Comparison of ENCODE assay signal across 9 mouse cellular contexts in the genomic region with DNA sequence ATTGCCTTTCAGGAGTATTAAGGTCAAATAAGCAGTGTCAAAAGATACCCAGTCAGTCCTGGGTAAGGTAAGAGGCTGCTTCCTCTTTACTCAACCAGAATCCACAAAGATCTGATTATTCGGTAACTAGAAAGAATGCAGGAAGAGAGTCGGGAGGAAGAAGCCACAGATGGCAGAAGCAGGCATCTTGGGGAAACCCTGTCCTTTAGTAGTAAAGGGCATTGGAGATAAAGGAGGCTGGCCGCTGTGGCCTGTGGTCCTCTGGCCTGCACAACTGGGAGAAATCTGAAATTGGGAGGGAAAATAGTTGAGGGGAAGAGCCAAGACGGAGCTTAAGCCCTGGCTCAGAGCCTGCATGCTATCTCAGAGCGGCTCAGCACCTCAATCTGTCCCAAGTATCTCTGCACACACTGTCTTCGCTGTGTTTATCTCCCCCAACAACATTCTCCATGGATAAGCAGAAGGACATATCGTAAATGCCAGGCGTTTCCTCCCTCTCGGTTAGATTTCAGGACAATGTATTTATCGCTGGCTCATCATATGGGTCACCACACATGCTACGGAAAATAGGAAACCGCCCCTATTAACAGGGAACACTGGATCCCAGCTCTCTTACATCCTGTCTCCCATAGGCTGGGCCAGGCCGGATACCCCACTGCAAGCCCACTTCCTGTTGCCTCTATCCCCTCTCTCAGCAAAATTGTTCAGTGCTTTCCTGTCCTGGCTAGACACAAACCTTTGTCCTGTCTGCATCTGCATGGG. TPM values are rescaled to one million over a fixed set of nuclear protein-coding genes. Genes with fewer than 3 reads are reported as not detected.
DNase-seq lines count a peak whose midpoint lies in the region; ATAC-seq and TF ChIP-seq lines count a peak whose summit lies in the region.
"Had no signal": no experiment of that assay in that cellular context is flagged by ENCODE, and none has a peak within 500 bp of the region (broad histone marks: within the 10 kb centered on the region; RNA-seq: fewer than 3 reads in every experiment).

No protein-coding gene starts in this region.

- peak overlapping the region; percentile 7 for H3K4me3 ChIP-seq in erythroblast, embryonic 14.5 days (replicated peaks)
- no peak overlapping the region for H3K4me3 ChIP-seq in stomach, embryonic 15.5 days (replicated peaks)
- no peak overlapping the region for H3K4me3 ChIP-seq in stomach, postnatal 0 days (ENCODE audit: low read depth, low read length)
- no peak overlapping the region for H3K4me3 ChIP-seq in liver, embryonic 16.5 days (ENCODE audit: low read depth, low read length)
- H3K4me3 ChIP-seq: hindbrain, embryonic 15.5 days had no signal

- TF ChIP-seq CTCF in stomach, postnatal 0 days (IDR thresholded peaks at IDR 0.05; ENCODE audit: low read depth), result no peak

- H3K4me2 ChIP-seq in stomach, embryonic 15.5 days, result no peak overlapping the region
- no peak overlapping the region for H3K4me2 ChIP-seq in stomach, postnatal 0 days (replicated peaks; ENCODE audit: low read depth)
- H3K4me2 ChIP-seq in liver, embryonic 16.5 days (ENCODE audit: low read depth, low read length), result no peak overlapping the region
- H3K4me2 ChIP-seq: hindbrain, embryonic 15.5 days had no signal

- ATAC-seq in erythroblast, adult 5-6 weeks (replicated peaks; ENCODE audit: low FRiP score, poor library complexity, severe bottlenecking), result no peak
- ATAC-seq in stomach, embryonic 15.5 days (ENCODE audit: insufficient read depth, low FRiP score, low read depth), result peak; percentile 31; the same call in 1 of the 2 replicates
- no peak for ATAC-seq in stomach, postnatal 0 days (ENCODE audit: low FRiP score, low TSS enrichment)
- ATAC-seq in liver, embryonic 16.5 days (ENCODE audit: low read depth), result peak; percentile 86

- 0 out of 2 replicates have a peak overlapping the region, but pooled peaks have one; percentile 40 for H3K27ac ChIP-seq in stomach, embryonic 15.5 days
- H3K27ac ChIP-seq in stomach, postnatal 0 days (replicated peaks), result no peak overlapping the region
- no peak overlapping the region for H3K27ac ChIP-seq in liver, embryonic 16.5 days (ENCODE audit: low read length)
- H3K27ac ChIP-seq: hindbrain, embryonic 15.5 days had no signal

- H3K9me3 ChIP-seq in erythroblast, embryonic 14.5 days (ENCODE audit: control insufficient read depth, low read length), result no peaks in the 10 kb centered on the region
- H3K9me3 ChIP-seq in stomach, embryonic 15.5 days, result no peaks in the 10 kb centered on the region
- H3K9me3 ChIP-seq in stomach, postnatal 0 days (ENCODE audit: control insufficient read depth, low read length), result no peaks in the 10 kb centered on the region
- no peaks in the 10 kb centered on the region for H3K9me3 ChIP-seq in liver, embryonic 16.5 days (replicated peaks; ENCODE audit: control insufficient read depth, low read length)
- H3K9me3 ChIP-seq: hindbrain, embryonic 15.5 days had no signal

- TF ChIP-seq EP300 in stomach, postnatal 0 days (optimal IDR thresholded peaks at IDR 0.05), result no peak

- no peak for DNase-seq in stomach, postnatal 0 days (ENCODE audit: low spot score)
- peak; percentile 42 for DNase-seq in thymus, postnatal 4 days
- DNase-seq in right cerebral cortex, postnatal 36 days (ENCODE audit: low spot score in 2 of 2), result no peak
- no peak for DNase-seq in layer of hippocampus, postnatal 14 days (ENCODE audit: low spot score in 2 of 2)

- H3K27me3 ChIP-seq in erythroblast, embryonic 14.5 days (ENCODE audit: control insufficient read depth), result peaks cover 34% of the 10 kb centered on the region
- no peaks in the 10 kb centered on the region for H3K27me3 ChIP-seq in stomach, embryonic 15.5 days (replicated peaks)
- H3K27me3 ChIP-seq in stomach, postnatal 0 days (ENCODE audit: control insufficient read depth, insufficient read depth, low read length), result no peaks in the 10 kb centered on the region
- no peaks in the 10 kb centered on the region for H3K27me3 ChIP-seq in liver, embryonic 16.5 days (ENCODE audit: control insufficient read depth, insufficient read depth, low read depth, low read length)
- H3K27me3 ChIP-seq: hindbrain, embryonic 15.5 days had no signal

- 62% methylated on average over 13 of the region's 13 CpGs for WGBS in stomach, embryonic 15.5 days
- WGBS in stomach, postnatal 0 days, result 67% methylated on average over 13 of the region's 13 CpGs
- WGBS in liver, embryonic 16.5 days (ENCODE audit: insufficient replicate concordance), result 15% methylated on average over 13 of the region's 13 CpGs

- H3K9ac ChIP-seq in stomach, embryonic 15.5 days, result no peak overlapping the region
- no peak overlapping the region for H3K9ac ChIP-seq in stomach, postnatal 0 days (ENCODE audit: low read length)
- no peak overlapping the region for H3K9ac ChIP-seq in liver, embryonic 16.5 days (ENCODE audit: low read depth, low read length)
- H3K9ac ChIP-seq: hindbrain, embryonic 15.5 days had no signal

- no peaks in the 10 kb centered on the region for H3K36me3 ChIP-seq in erythroblast, embryonic 14.5 days (ENCODE audit: control insufficient read depth)
- no peaks in the 10 kb centered on the region for H3K36me3 ChIP-seq in stomach, embryonic 15.5 days
- H3K36me3 ChIP-seq in stomach, postnatal 0 days (ENCODE audit: control insufficient read depth, insufficient read depth, low read length), result no peaks in the 10 kb centered on the region
- H3K36me3 ChIP-seq in liver, embryonic 16.5 days (ENCODE audit: control insufficient read depth, insufficient read depth), result no peaks in the 10 kb centered on the region
- H3K36me3 ChIP-seq: hindbrain, embryonic 15.5 days had no signal

- peaks cover 38% of the 10 kb centered on the region for H3K4me1 ChIP-seq in erythroblast, embryonic 14.5 days (ENCODE audit: control insufficient read depth)
- no peaks in the 10 kb centered on the region for H3K4me1 ChIP-seq in stomach, embryonic 15.5 days
- no peaks in the 10 kb centered on the region for H3K4me1 ChIP-seq in stomach, postnatal 0 days (replicated peaks; ENCODE audit: control insufficient read depth, insufficient read depth)
- no peaks in the 10 kb centered on the region; the same call in 1 of the 2 replicates for H3K4me1 ChIP-seq in liver, embryonic 16.5 days (ENCODE audit: control insufficient read depth, low read depth, low read length)

RNA-seq across cellular contexts. Expression of gene Myzap, which starts 14.3 kb away (rescaled TPM):
- polyA plus RNA-seq in erythroblast, embryonic 14.5 days (2012), result 0.03 TPM in 1 of 2 replicates, not detected in the other
- total RNA-seq in erythroblast, adult 5-6 weeks (2015; ENCODE audit: low replicate concordance), result not detected in 2 replicates
- 0.70 TPM in 1 of 2 replicates, not detected in the other for total RNA-seq in erythroblast, adult 5-6 weeks (2017; ENCODE audit: low replicate concordance)
- polyA plus RNA-seq in stomach, embryonic 15.5 days (2015; fragmentation: Nextera tagmentation; extraction: Ambion mirVana), result 11.6 and 12.2 TPM in 2 replicates
- 21.9 and 25.7 TPM in 2 replicates for polyA plus RNA-seq in stomach, postnatal 0 days (2015; fragmentation: Nextera tagmentation; extraction: Ambion mirVana)
- 2.0 and 2.4 TPM in 2 replicates for polyA plus RNA-seq in liver, embryonic 16.5 days (2015; fragmentation: Nextera tagmentation; extraction: Ambion mirVana)
- 1 to 10 TPM; 1.0 to 1.1 TPM for total RNA-seq in layer of hippocampus, postnatal 14 days (2021)

Comparison
In these comparisons a context has a peak if more than half of its experiments do, and no peak if none do; other contexts are left out.
1. ATAC-seq: peak in stomach, embryonic 15.5 days (single experiment) and liver, embryonic 16.5 days (single experiment); none in erythroblast, adult 5-6 weeks (single experiment) and stomach, postnatal 0 days (single experiment).